Mouse (Mus musculus) kidney, adult 9 months (tissue): ENCODE data around the gene Sobp.

Experiments used
- DNase-seq: peaks from one replicate; pipeline ENCODE4 v3.0.0; 2022

Gene Sobp

DNA sequence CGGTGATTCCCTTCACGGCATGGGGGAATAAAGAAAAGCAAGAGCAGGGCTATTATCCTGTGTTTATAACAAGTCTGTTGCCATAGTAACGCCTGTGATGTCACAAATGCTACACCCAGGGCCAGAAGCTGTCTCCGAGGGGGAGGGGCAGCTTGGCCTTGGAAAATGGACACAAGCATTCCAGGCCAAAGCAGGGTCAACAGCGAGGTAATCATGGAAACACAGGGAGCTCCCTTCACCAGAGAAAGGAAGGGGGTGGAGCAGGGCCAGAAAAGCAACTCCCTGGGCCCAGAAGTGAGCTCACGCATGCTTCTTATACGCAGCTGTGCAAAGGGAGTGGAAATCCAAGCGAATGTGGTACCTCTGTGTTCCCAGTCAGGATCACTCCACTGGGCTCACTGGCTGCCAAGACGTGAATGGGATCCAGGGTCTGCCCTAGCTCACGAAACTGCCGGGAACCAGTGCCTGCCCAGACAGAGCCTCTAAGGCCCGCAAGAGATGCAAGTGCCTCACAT, 19.2 kb downstream of the Sobp start:
- DNase-seq = peak; percentile 42

DNA sequence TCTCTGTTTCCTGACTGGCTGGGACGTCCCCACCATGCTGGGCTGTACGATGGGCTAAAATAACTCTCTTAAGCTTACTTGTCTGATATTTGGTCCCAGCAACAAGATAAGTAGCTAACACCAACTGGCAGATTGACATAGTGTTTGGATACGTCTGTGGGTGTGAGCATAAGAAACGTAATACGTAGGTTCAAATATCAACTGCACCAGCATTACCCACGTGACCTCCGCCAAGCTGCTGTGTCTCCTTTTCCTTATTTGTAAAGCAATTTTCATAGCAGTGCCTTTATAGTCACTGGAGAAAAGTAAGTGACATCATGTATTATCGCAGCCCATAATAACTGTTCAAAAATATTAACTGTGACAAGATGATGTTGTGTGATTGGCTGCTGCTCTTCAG, 21.7 kb downstream of the Sobp start:
- no peak for DNase-seq

DNA sequence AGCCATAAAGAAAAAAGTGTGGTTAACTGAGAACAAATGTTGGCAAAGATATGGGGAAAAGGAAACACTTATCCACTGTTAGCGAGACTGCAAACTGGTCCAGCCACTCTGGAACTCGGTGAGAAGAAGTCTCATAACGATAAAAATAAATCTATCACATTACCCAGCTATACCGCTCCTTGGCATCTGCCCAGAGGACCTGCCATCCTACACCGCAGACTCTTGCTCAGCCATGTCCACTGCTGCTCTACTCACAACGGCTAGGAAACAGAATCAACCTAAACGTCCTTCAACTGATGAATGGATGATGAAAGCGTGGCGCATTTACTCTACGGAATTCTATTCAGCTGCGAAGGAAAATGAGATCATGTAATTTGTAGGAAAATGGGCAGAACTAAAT, 25.9 kb downstream of the Sobp start:
- no peak for DNase-seq

DNA sequence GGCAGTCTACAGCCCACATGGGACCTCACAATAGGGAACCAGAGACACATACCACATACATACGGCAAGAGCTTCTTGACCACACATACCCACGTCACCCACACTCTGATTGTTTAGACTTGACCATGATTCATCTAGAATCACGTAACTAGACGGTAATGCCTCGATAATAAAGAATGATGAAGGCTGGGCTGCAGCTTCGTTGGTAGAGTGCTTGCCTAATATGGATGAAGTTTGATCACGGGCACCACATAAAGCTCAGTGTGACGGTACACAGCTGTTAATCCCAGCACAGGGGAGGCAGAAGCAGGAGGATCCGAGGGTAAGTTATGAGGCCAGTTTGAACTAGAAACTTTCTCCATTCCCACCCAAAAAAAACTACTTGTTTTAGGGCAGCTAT, 31.2 kb downstream of the Sobp start:
- DNase-seq = no peak

DNA sequence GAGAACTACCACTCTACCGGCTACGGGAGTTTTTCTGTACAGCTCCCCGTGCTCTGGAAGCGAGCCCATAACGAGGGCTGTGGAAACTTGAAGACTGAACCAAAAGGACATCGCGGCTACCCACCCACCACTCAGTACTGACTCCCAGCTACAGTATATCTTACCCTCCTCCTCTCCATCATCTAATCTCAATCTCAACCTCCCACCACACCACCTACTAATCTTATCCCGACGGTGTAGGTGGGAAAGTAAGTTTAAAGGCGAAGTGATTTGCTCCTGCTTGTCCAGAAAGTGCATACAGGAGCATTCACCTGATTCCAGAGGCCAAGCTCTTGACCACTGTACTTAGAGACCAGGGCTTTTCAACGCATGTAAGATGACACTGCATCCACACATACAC, 40.3 kb downstream of the Sobp start:
- no peak for DNase-seq

DNA sequence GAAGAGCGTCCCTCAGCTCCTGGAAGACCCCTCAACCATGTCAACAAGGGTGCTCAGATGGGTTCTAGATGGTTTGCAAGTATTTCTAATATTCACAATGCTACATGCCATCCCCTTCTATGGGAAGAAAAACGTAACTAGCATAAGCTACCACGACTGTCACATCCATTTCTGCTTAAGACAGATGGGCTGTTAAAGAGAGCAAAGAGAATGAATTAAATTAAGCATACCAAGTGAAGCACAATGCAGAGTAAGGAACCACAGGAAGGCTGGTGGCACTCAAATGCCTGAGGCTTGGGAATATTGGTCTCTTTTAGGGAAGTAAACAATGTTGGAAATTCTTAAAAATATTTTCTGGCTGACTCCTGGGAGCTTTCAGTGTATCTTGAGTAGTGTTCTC, 45.6 kb downstream of the Sobp start:
- DNase-seq = no peak

DNA sequence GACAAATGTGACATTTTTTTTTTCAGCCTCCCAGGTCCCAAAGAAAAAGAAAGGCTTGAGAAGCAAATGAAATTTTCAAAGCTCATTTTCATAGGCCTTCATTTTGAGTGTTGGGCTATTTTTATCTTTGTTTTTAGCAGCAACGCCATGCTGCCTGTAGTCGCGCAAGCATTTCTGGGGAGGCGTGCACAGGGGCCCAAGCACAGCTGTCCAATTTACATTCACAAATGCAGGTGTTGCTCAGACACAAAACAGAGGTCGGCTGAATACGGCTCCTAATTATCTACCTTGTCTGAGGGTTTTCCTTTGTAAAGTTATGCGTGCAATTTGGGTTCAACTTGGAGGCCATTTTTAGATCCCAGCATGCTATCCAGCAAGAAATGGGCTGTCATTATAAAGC, 49.8 kb downstream of the Sobp start:
- DNase-seq = no peak

DNA sequence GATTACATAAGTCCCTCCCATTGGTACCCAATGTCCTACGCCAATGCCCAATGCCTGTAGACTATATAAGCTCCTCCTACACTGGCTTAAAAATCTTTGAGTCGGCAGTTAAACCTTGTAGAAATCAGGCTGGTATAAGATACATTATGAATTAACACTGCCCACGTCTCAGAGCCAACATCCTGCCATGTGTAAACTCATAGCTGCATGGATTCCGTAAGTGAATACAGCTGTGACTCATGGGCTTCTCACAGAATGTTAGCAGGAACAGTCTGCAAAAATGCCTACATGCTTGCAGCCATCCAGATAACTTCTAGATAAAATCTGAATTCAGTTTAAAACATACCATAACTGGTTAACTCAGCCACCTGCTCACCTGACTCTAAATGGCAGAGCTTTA, 50.2 kb downstream of the Sobp start:
- DNase-seq = no peak

DNA sequence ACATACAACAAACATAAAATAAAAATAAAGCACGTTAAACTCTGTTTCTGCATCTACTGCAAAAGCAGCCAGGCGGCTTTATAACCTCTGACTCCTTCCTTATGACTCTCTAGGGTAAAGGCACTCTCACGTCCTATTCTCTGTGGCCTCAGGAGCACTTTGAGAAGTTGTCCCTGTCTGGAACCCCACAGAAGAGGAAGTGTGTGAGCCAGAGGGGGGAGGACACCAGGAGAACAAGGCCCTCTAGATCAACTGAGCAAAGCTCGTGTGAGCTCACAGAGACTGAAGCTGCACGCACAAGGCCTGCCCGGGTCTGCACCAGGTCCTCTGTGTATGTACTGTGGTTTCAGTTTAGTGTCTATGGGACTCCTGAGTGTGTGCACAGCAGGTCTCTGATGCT, 50.9 kb downstream of the Sobp start:
- no peak for DNase-seq

DNA sequence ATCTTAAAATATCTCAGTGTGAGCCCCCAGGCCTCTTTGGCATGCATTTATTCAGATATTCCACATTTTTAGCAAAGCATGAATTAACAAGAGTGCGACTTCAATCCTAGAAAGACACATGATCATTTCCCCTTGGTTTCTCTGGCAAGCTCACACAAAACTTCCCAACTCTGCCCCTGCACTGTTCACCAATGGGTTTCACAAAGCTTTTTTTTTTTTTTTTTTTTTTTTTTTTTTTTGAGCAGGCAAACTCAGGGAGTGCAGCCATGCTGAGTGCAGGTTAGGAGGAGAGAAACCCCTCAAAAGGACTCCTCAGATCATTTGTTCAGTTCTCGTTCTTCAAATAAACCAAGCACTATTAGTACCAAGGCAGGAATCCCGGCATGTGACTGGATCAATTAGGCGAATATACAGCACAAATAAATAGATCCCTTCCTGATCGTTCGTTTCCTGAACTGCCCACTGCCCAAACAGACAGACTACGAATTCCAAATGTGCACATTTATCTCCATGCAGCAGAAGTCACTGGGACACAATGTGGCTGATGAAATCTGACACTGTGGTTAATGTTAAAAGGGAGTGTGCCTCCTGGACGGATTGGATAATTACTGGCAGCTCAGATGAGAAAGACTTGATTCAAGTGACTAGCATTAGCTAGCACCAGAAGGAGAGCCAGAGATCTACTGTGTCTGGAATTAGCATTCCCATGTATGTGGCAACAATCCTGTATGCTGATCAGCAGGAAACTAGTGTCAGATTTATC, 53.5 kb downstream of the Sobp start:
- DNase-seq = no peak

DNA sequence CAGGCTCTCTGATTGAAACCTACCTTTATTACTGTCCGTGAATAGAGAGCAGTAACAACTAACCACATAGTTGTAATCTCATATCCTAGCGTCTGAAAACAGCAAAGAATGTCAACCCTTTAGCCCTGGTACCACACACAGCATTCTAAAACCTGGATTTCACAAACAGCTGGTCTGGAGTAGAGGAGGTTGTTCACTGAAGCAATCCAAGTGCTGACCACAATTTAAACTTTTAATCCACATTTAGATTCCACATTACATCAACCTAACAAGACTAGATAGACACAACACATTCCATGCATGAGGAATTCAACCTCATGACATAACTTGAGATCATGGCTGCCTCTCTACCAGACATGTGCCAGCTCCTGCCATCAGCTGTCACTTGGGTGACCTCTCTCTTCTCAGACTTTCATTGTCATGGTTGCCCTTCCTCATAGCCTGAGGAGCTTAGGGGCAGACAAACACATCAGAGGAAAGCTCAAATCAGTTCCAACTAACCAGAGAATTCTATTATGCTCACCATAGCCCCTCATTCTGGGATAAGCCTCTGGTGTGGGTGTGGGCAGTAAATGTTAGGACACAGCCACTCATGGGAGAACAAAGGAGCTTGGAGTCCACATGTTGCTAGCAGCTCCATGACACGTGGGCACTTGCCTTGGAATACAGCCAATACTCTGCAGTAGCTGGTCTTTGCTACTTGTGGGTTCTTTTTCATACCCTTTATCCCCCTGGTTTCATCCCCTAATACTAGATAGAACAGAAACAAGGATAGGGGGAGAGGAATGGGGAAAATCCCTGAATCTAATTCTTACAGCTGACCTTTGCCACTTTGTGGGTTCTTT, 58.0 kb downstream of the Sobp start:
- no peak for DNase-seq

DNA sequence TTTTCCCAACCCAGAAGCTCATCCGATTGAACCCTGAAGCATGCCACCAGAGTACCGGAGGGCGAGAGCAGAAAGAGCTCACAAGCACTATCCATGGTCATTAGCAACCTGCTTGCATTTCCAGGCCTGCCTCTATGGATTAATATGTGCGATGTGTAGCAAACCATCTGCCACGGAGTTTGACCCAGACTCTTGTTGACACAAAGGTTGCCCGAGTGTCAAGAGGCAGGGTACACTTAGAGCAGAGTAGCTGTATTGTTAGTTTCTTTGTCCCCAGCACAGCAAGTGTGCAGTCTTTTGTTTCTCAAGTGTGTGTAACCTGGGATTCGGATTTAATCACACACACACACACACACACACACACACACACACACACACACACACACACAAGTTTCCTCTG, 62.0 kb downstream of the Sobp start:
- DNase-seq = no peak

DNA sequence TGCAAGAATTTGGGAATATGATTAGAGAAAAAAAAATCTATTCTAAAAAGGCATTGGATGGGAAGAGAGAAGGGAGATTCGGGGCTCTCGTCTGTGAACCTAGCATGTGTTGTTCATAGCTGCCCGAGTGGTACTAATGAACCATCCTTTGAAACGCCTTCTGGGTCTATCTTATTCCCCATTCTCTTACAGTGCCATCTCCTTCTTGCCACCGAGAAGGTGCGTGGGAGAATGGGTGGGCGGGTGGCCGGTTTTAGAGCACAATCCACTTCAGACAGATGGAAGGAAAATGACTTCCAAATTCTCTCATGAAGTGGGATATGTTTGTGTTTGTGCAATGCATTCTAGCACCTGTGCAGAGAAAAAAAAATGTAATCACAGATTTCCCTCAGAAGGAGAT, 67.7 kb downstream of the Sobp start:
- DNase-seq = no peak

DNA sequence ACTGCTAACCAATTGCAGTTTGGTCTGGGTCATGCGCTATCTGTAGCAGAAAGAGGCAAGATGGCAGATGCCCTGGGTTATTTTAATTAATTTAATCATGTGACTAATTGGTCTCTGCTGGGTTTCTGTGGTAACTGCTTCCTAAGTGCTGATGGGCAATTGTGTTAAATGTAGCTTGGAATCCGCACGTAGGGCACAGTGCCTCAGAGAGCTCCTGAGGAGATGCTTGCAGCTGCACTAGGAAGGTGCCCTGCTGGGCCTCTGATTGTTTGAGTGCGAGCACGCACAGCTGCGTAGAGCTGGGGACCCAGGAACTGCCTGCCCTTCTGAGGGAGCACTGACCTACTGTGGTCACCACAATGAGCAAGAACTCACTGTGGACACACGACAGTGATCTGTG, 68.1 kb downstream of the Sobp start:
- DNase-seq = no peak

DNA sequence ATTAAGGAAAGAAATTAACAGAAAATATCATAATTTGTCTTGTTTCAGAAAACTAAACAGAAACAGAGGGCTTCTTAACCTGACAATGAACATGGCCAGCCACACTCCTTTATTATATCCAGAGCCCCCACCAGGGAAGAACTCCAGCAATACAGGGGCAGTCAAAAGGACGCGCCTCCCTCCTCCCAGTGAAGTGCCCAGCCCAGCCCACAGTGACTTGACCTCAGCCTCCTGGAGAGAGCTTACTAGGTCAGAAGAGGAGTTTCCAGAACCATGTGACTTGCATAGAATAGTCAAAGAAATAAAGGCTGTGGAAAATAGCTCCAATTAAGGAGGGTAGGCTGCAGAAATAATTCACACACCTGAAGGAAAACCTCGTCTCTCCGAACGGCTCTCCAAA, 73.8 kb downstream of the Sobp start:
- DNase-seq = no peak

DNA sequence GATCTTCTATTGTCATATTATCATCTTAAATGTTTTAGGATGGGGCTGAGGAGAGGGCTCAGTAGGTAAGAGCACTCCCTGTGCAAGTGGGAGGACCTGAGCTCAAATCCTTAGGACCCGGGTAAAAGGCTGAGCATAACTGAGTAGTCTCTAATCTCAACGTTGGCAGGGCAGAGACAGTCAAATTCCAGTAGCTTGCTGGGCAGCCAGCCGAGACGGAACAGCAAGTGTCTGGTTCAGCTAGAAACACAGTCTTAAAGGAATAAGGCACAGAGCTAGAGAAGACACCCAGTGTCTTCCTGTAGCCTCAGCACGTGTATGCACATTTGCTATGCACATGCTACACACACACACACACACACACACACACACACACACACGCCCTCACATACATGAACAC, 75.1 kb downstream of the Sobp start:
- peak; percentile 16 for DNase-seq

DNA sequence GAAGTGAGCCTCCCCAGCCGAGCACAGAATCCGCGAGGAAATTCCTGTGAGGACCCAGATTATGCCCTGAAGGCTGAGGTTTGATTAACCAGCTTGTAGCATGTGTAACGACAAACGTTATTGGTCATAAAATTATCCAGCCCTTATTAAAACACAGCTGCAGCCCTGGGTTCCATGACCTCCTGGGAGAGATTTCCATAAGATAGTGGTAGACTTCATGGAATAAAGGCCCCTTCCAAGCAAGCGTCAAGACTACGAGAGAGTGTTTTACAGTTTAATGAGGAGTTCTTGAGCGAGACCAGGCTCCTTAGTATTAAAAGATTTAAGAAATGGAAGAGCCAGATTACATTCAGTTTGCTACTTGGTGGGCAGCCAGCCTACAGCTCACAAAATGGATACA, 76.6 kb downstream of the Sobp start:
- no peak for DNase-seq

DNA sequence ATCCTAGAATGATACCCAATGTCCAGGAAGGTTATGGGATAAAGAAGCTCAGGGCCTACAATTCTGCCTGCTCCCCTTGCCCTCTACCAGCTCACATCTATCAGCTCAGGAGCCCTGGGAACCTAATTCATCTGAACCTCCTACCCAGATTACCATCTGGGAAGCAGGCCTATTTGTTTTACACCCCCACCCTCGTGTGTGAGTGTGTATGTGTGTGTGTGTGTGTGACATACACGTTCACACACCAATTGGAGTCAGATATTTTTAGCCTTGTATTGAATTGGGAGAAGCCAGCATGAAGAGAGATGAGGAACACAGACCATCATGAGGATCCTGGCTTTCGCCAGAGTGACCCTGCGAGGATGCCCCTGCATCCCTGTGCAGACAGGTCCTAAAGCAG, 77.7 kb downstream of the Sobp start:
- no peak for DNase-seq

DNA sequence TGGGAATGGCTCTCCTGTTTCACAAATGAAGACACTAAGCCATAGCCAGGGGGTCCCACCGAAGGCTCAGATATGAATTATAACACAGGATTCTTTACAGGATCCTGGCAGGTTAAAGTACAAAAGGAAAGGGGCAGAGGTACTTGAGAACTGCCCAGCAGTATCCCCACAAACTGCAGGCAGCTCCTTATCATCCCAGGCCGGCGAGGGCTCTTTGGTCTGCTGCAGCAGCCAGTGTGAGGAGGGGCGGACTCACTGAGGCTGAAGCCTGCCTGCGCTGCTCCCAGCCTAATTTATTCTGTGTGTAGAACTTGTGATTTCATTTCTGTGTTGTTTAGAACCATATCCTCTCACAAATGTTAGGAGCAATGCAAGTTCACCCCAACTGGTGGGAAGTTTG, 79.8 kb downstream of the Sobp start:
- no peak for DNase-seq

DNA sequence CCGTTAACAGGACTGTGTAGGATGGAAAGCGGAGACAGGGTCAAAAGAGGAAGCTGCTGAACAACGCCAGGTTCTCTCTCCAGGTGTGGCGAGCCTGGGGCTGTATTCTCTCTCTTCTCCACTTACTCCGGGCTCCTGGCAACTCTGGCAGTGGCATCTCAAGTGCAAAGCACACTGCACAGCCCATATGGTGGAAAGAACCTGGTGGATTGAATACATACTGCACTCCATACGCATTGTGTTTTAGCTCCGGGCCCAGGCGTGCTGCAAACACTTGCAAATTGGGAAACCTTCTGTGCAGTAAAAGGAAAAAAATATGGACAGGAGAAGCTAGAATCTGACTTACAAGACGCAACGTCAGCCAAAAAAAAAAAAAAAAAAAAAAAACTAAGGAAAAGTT, 80.9 kb downstream of the Sobp start:
- no peak for DNase-seq

DNA sequence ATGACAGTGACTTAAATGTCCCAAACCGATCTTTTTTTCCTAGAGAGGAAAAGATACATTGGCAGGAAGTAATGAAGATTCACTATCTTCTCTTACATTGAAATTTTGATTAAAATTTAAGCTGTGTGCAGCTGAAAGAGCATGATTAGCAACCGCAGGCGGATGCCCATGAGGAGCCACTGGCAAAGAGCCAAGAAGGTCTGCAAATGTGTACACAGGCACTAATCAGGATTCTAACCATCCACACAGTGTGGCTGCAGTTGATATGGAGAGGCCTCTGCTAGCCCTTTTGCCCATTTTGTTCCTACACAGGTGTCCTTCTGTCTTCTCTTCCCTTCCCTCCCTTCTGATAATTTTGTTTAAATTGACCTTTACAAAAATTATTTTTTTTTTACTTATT, 84.3 kb downstream of the Sobp start:
- no peak for DNase-seq

DNA sequence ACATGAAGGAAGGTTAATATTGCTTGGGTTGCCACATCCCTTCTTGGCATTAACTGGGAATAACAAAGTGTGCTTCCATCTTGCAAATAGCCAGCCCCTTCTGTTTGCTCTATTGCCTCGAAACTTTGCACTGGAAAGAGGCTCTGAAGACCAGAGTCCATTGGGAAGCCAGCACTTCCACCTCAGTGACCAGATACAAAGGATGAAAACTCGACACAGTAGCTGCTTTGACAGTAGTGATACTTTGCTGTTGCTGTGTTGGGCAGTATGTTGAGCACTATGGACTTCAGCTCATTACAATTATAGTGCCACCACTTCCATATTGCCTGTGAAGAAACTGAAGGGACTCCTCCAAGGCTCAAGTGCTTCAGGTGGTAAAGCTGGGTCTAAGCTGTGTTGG, 86.9 kb downstream of the Sobp start:
- DNase-seq = no peak

DNA sequence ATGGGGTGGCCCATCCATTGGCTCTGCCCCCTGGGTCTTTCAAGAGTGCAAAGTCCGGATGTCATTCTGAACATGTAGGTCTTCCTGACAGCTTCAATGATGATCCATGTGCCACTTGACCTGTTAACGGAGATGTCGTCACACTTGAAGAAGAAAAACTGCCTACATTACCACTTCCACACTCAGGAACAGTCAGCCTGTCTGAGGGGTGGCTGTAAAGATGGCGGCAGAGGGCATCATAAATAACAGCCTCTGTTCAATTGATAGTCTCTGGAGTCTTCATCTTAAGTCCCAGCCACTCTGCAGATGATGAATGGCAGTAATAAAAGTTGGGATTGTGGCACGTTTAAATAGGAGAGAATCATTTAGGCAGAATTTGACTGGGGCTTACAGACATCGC, 87.4 kb downstream of the Sobp start:
- DNase-seq = no peak

DNA sequence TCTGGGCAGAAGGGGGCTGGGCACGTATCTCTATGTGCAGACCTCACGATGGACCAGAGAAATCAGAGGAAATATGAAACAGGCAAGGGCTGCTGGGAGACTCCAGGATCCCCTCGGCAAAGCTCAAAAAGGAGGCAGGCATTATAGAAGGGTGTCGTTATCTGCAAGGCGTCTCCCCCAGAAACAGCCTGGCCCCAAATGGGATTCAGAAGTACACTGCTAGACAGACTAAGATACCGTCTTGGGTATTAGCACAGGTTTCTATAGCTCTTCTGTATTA, 90.3 kb downstream of the Sobp start:
- DNase-seq = no peak
